Mouse (Mus musculus): ENCODE data around the gene Ehmt1. TPM values are rescaled to one million over a fixed set of nuclear protein-coding genes. Genes with fewer than 3 reads are reported as not detected.

The Ehmt1 gene
- polyA plus RNA-seq, 1 experiment from 2014 or later = 53.4 TPM

DNA sequence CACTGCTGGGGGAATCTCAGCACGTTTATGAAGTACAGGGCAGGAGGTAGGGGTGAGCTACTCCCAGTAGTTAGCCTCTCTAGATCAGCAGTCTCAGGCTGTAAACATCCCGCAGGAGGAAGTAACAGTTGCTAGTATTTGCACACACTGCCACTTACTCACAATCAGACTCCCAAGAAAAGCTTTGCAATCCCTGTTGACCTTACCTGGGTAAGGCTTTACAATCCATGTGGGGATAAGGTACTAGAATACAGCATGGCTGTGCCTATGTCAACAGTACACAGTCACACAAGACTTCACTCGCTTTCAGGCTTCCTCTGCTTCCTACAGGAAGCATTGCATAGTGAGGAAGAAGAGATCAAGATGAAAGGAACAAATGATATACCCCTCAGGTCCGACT, 22.7 kb downstream of the Ehmt1 start:
- 77% methylated on average over 4 of the region's 4 CpGs for WGBS
- Histone ChIP-seq H3K4me2 (ENCODE audit: low read length) (no peak overlapping the region), H3K9ac (ENCODE audit: low read length) (no peak overlapping the region), H3K9me3 (ENCODE audit: control insufficient read depth, low read length) (no peaks in the 10 kb centered on the region), H3K4me3 (ENCODE audit: control insufficient read depth in 1 of 2, insufficient read depth in 1 of 2, low read depth in 1 of 2, low read length in 2 of 2) (no peak overlapping the region), H3K27me3 (ENCODE audit: control insufficient read depth, insufficient read depth, low read length) (no peaks in the 10 kb centered on the region), H3K4me1 (ENCODE audit: control insufficient read depth in 2 of 2, insufficient read depth in 2 of 2, low read length in 2 of 2) (peaks cover 4 to 10% of the 10 kb centered on the region in 2 experiments), H3K27ac (replicated peaks in 1 of 2; ENCODE audit: control insufficient read depth in 1 of 2, insufficient read depth in 1 of 2, low read depth in 2 of 2, low read length in 2 of 2) (no peak overlapping the region), H3K36me3 (ENCODE audit: control insufficient read depth, insufficient read depth, low read length) (peaks cover 5% of the 10 kb centered on the region; the same call in 1 of the 2 replicates)
- no peak for ATAC-seq (ENCODE audit: insufficient number of reproducible peaks, insufficient read depth, low FRiP score, low read depth)

DNA sequence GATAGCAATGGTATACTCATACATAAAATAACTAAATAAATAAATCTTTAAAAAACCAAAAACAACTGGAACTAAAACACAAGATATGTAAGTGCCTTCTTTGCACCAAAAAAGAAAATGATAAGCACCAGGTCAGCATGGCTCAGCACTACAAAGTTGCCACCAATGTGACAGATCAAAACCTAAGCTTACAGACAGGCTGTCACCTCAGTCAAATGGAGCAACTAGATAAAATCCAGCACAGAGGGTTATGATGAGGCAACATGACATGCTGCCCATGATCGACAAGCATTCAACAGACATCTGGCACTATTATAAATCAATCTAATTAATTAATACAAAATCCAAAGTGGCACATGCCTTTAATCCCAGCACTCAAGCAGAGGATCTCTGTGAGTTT, 25.2 kb downstream of the Ehmt1 start:
- Histone ChIP-seq H3K27ac (replicated peaks in 1 of 2; ENCODE audit: control insufficient read depth in 1 of 2, insufficient read depth in 1 of 2, low read depth in 2 of 2, low read length in 2 of 2) (no peak overlapping the region), H3K4me2 (ENCODE audit: low read length) (no peak overlapping the region), H3K4me1 (ENCODE audit: control insufficient read depth in 2 of 2, insufficient read depth in 2 of 2, low read length in 2 of 2) (peaks cover 0 to 6% of the 10 kb centered on the region in 2 experiments; a peak in 1 of 4 replicates), H3K36me3 (ENCODE audit: control insufficient read depth, insufficient read depth, low read length) (peaks cover 5% of the 10 kb centered on the region; the same call in 1 of the 2 replicates), H3K9ac (ENCODE audit: low read length) (no peak overlapping the region), H3K27me3 (ENCODE audit: control insufficient read depth, insufficient read depth, low read length) (no peaks in the 10 kb centered on the region), H3K9me3 (ENCODE audit: control insufficient read depth, low read length) (no peaks in the 10 kb centered on the region), H3K4me3 (ENCODE audit: control insufficient read depth in 1 of 2, insufficient read depth in 1 of 2, low read depth in 1 of 2, low read length in 2 of 2) (no peak overlapping the region)
- ATAC-seq (ENCODE audit: insufficient number of reproducible peaks, insufficient read depth, low FRiP score, low read depth) = no peak
- WGBS = 90% methylated on average over 1 of the region's 1 CpGs

DNA sequence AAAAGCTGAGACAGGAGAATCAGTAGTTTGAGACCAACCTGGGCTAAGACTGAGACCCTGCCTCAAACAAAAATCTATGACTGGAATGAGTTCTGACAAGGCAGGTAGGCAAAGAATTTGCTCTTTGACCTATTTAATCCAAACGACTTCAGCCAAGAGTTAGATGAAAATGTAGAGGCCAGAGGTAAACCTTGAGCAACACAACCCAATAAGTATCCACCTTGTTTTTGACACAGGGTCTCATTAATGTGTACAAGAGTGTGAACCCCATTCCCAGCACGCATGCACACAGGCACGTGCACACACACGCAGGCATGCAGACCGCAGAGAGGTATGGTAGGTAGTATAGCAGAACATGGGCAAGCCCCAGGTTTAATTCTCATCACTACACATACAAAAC, 27.1 kb downstream of the Ehmt1 start:
- Histone ChIP-seq H3K27me3 (ENCODE audit: control insufficient read depth, insufficient read depth, low read length) (no peaks in the 10 kb centered on the region), H3K9me3 (ENCODE audit: control insufficient read depth, low read length) (no peaks in the 10 kb centered on the region), H3K4me3 (ENCODE audit: control insufficient read depth in 1 of 2, insufficient read depth in 1 of 2, low read depth in 1 of 2, low read length in 2 of 2) (no peak overlapping the region), H3K27ac (replicated peaks in 1 of 2; ENCODE audit: control insufficient read depth in 1 of 2, insufficient read depth in 1 of 2, low read depth in 2 of 2, low read length in 2 of 2) (no peak overlapping the region), H3K4me2 (ENCODE audit: low read length) (no peak overlapping the region), H3K9ac (ENCODE audit: low read length) (no peak overlapping the region), H3K4me1 (ENCODE audit: control insufficient read depth in 2 of 2, insufficient read depth in 2 of 2, low read length in 2 of 2) (peaks cover 0 to 6% of the 10 kb centered on the region in 2 experiments; a peak in 1 of 4 replicates), H3K36me3 (ENCODE audit: control insufficient read depth, insufficient read depth, low read length) (no peaks in the 10 kb centered on the region)
- ATAC-seq (ENCODE audit: insufficient number of reproducible peaks, insufficient read depth, low FRiP score, low read depth) = no peak
- 88% methylated on average over 5 of the region's 5 CpGs for WGBS

DNA sequence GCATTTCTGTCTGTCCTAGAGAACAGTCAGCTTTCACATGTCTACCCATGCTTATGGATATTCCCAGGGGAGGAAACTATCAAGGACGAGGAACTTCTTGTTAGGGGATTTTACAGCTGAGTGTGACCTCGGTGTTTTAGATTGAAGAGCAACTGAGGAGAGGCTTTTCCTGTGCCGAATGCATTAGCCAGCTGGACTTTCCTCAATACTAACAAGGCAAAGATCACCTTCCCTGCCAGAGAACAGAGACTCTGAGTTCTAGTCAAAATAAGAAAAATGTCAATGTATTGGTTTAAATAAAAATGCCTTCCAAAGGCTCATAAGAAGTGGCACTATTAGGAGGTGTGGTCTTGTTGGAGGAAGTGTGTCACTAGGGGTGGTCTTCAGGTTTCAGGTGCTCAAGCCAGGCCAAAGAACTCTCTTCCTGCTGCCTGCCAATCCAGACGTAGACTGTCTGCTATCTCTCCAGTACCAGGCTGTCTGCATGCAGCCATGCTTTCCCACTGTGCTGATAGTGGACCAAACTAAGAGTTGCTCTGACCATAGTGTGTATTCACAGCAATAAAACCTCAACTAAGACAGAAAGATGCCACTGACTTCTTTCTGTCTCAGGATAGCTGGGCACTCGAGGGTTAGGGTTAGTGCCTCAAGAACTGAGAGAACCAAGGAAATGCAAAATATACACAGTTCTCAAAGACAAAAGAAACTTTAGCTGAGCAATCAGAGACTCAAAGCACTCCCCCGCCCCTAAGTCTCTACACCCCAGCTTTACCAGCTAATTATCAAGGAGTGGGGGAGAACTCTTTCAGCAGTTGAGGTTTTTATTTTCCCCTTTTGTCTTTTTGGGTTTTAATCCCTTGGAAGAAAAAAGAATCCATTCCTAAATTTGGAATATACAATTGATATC, 28.6 kb downstream of the Ehmt1 start:
- no peaks in the 10 kb centered on the region for H3K9me3 ChIP-seq (ENCODE audit: control insufficient read depth, low read length)
- no peak for ATAC-seq (ENCODE audit: insufficient number of reproducible peaks, insufficient read depth, low FRiP score, low read depth)
- H3K36me3 ChIP-seq (ENCODE audit: control insufficient read depth, insufficient read depth, low read length) = peaks cover 12% of the 10 kb centered on the region
- no peak overlapping the region for H3K4me2 ChIP-seq (ENCODE audit: low read length)
- WGBS = 65% methylated on average over 6 of the region's 6 CpGs
- H3K27ac ChIP-seq (replicated peaks in 1 of 2; ENCODE audit: control insufficient read depth in 1 of 2, insufficient read depth in 1 of 2, low read depth in 2 of 2, low read length in 2 of 2) = no peak overlapping the region
- no peak overlapping the region for H3K4me3 ChIP-seq (ENCODE audit: control insufficient read depth in 1 of 2, insufficient read depth in 1 of 2, low read depth in 1 of 2, low read length in 2 of 2)
- no peak overlapping the region for H3K9ac ChIP-seq (ENCODE audit: low read length)
- no peaks in the 10 kb centered on the region for H3K27me3 ChIP-seq (ENCODE audit: control insufficient read depth, insufficient read depth, low read length)
- H3K4me1 ChIP-seq (ENCODE audit: control insufficient read depth in 2 of 2, insufficient read depth in 2 of 2, low read length in 2 of 2) = peaks cover 0 to 6% of the 10 kb centered on the region in 2 experiments; a peak in 1 of 4 replicates

DNA sequence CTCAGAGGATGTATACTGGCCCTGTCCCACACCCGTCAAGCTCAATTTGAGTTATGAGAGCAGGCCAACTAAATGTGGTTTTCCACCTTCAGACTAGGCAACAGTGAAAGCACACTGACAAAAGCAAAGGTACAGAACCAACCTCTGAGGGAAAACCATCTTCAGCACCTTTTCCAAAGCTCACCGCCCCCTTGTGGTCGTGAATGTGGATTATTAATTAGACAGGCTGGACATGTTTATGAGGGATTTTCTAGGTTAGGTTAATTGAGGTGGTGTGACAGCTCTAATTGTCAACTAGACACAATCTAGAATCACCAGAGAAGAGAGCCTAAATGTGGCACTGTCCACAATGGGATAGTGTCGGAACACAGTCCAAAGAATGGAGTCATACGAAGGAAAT, 30.5 kb downstream of the Ehmt1 start:
- Histone ChIP-seq H3K9ac (ENCODE audit: low read length) (no peak overlapping the region), H3K4me1 (ENCODE audit: control insufficient read depth in 2 of 2, insufficient read depth in 2 of 2, low read length in 2 of 2) (peaks cover 0 to 6% of the 10 kb centered on the region in 2 experiments; a peak in 1 of 4 replicates), H3K36me3 (ENCODE audit: control insufficient read depth, insufficient read depth, low read length) (peaks cover 28% of the 10 kb centered on the region), H3K27me3 (ENCODE audit: control insufficient read depth, insufficient read depth, low read length) (no peaks in the 10 kb centered on the region), H3K4me3 (ENCODE audit: control insufficient read depth in 1 of 2, insufficient read depth in 1 of 2, low read depth in 1 of 2, low read length in 2 of 2) (no peak overlapping the region), H3K27ac (replicated peaks in 1 of 2; ENCODE audit: control insufficient read depth in 1 of 2, insufficient read depth in 1 of 2, low read depth in 2 of 2, low read length in 2 of 2) (no peak overlapping the region), H3K4me2 (ENCODE audit: low read length) (no peak overlapping the region), H3K9me3 (ENCODE audit: control insufficient read depth, low read length) (no peaks in the 10 kb centered on the region)
- no peak for ATAC-seq (ENCODE audit: insufficient number of reproducible peaks, insufficient read depth, low FRiP score, low read depth)
- 81% methylated on average over 5 of the region's 5 CpGs for WGBS

DNA sequence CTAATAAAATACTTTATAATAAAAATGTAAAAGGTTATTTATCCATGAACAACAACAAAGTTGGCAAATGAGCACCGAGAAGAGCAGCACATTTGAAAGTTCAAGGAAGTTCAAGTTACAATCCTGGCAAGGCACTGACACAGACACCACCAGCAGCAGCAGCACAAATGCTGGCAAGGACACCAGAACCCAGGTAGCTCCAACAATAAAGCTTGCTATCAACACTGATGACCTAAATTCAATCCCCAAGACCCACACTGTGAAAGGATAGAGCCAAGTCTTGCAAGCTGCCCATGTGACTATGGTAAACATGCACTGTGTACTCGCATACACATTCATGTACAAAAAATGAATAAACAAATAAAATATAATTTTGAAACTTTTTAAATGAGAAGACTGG, 38.7 kb downstream of the Ehmt1 start:
- peaks cover 72% of the 10 kb centered on the region for H3K36me3 ChIP-seq (ENCODE audit: control insufficient read depth, insufficient read depth, low read length)
- 94% methylated on average over 2 of the region's 2 CpGs for WGBS
- H3K9ac ChIP-seq (ENCODE audit: low read length) = no peak overlapping the region
- no peaks in the 10 kb centered on the region for H3K27me3 ChIP-seq (ENCODE audit: control insufficient read depth, insufficient read depth, low read length)
- H3K4me1 ChIP-seq (ENCODE audit: control insufficient read depth in 2 of 2, insufficient read depth in 2 of 2, low read length in 2 of 2) = no peaks in the 10 kb centered on the region
- no peaks in the 10 kb centered on the region for H3K9me3 ChIP-seq (ENCODE audit: control insufficient read depth, low read length)
- no peak overlapping the region for H3K27ac ChIP-seq (replicated peaks in 1 of 2; ENCODE audit: control insufficient read depth in 1 of 2, insufficient read depth in 1 of 2, low read depth in 2 of 2, low read length in 2 of 2)
- H3K4me3 ChIP-seq (ENCODE audit: control insufficient read depth in 1 of 2, insufficient read depth in 1 of 2, low read depth in 1 of 2, low read length in 2 of 2) = no peak overlapping the region
- no peak overlapping the region for H3K4me2 ChIP-seq (ENCODE audit: low read length)
- no peak for ATAC-seq (ENCODE audit: insufficient number of reproducible peaks, insufficient read depth, low FRiP score, low read depth)

DNA sequence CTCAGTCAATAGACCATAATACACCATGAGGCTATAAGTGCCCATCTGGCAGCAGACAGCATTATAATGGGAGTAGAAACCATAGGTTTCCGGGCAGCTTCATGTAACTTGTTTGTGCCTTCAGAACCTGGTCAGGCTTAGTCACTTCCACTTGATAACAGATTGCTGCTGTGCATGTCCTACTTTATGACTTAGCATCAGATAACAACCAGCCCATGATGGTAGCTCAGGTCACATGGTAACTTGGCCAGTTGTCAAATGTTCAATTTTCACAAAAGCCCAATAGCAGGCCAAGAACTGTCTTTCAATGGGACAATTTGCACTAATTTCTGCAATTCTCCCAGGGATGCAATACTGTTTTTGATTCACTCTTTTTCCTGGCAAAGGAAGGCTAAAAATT, 48.5 kb downstream of the Ehmt1 start:
- Histone ChIP-seq H3K4me1 (ENCODE audit: control insufficient read depth in 2 of 2, insufficient read depth in 2 of 2, low read length in 2 of 2) (no peaks in the 10 kb centered on the region), H3K9me3 (ENCODE audit: control insufficient read depth, low read length) (no peaks in the 10 kb centered on the region), H3K4me3 (ENCODE audit: control insufficient read depth in 1 of 2, insufficient read depth in 1 of 2, low read depth in 1 of 2, low read length in 2 of 2) (no peak overlapping the region), H3K9ac (ENCODE audit: low read length) (no peak overlapping the region), H3K27ac (replicated peaks in 1 of 2; ENCODE audit: control insufficient read depth in 1 of 2, insufficient read depth in 1 of 2, low read depth in 2 of 2, low read length in 2 of 2) (no peak overlapping the region), H3K4me2 (ENCODE audit: low read length) (no peak overlapping the region), H3K36me3 (ENCODE audit: control insufficient read depth, insufficient read depth, low read length) (peaks cover 67% of the 10 kb centered on the region), H3K27me3 (ENCODE audit: control insufficient read depth, insufficient read depth, low read length) (no peaks in the 10 kb centered on the region)
- 100% methylated on average over 1 of the region's 1 CpGs for WGBS
- ATAC-seq (ENCODE audit: insufficient number of reproducible peaks, insufficient read depth, low FRiP score, low read depth) = no peak

All from heart, embryonic 14.5 days (tissue).